Mouse (Mus musculus): ENCODE data around the gene Cavin2.

Gene Cavin2

GRCm38 (mm10) chr1:51288755-51289619 lies at the start of gene Cavin2:
TSS of gene Cavin2 (plus strand) at chr1:51289126.
- DNase-seq: peak; percentile 84

GRCm38 (mm10) chr1:51241311-51241986 lies 47.5 kb upstream of the Cavin2 start:
- DNase-seq: no peak

GRCm38 (mm10) chr1:51243294-51243693 lies 45.6 kb upstream of the Cavin2 start:
- no peak for DNase-seq

- no peak for DNase-seq
Observed at GRCm38 (mm10) chr1:51243869-51244268, 45.1 kb upstream of the Cavin2 start.

- DNase-seq: no peak
Observed at GRCm38 (mm10) chr1:51245381-51245780, 43.5 kb upstream of the Cavin2 start.

GRCm38 (mm10) chr1:51250302-51250701 lies 38.6 kb upstream of the Cavin2 start:
- DNase-seq: no peak

GRCm38 (mm10) chr1:51265118-51265800 lies 23.7 kb upstream of the Cavin2 start:
- DNase-seq: peak; percentile 42

GRCm38 (mm10) chr1:51265926-51266325 lies 23.0 kb upstream of the Cavin2 start:
- DNase-seq: peak; percentile 62

- no peak for DNase-seq
Observed at GRCm38 (mm10) chr1:51267125-51267524, 21.8 kb upstream of the Cavin2 start.

GRCm38 (mm10) chr1:51268225-51268624 lies 20.7 kb upstream of the Cavin2 start:
- DNase-seq: no peak

- no peak for DNase-seq
Observed at GRCm38 (mm10) chr1:51270196-51270935, 18.6 kb upstream of the Cavin2 start.

GRCm38 (mm10) chr1:51271845-51272244 lies 17.1 kb upstream of the Cavin2 start:
- no peak for DNase-seq

GRCm38 (mm10) chr1:51272583-51273201 lies 16.2 kb upstream of the Cavin2 start:
- DNase-seq: no peak

- DNase-seq: no peak
Observed at GRCm38 (mm10) chr1:51277879-51278567, 10.9 kb upstream of the Cavin2 start.

- no peak for DNase-seq
Observed at GRCm38 (mm10) chr1:51288201-51288600, 725 bp upstream of the Cavin2 start.

GRCm38 (mm10) chr1:51289620-51290445 lies 907 bp downstream of the Cavin2 start:
- DNase-seq: peak; percentile 37

GRCm38 (mm10) chr1:51290634-51291033 lies 1.7 kb downstream of the Cavin2 start:
- DNase-seq: peak; percentile 69

GRCm38 (mm10) chr1:51292348-51292747 lies 3.4 kb downstream of the Cavin2 start:
- no peak for DNase-seq

- no peak for DNase-seq
Observed at GRCm38 (mm10) chr1:51300295-51300930, 11.5 kb downstream of the Cavin2 start.

GRCm38 (mm10) chr1:51307056-51307455 lies 18.1 kb downstream of the Cavin2 start:
- no peak for DNase-seq
